Mouse (Mus musculus): ENCODE data around the gene Cpne9. TPM values are rescaled to one million over a fixed set of nuclear protein-coding genes. Genes with fewer than 3 reads are reported as not detected.

Gene Cpne9
- polyA plus RNA-seq, 1 experiment from 2014 or later: 5.5 TPM

DNA sequence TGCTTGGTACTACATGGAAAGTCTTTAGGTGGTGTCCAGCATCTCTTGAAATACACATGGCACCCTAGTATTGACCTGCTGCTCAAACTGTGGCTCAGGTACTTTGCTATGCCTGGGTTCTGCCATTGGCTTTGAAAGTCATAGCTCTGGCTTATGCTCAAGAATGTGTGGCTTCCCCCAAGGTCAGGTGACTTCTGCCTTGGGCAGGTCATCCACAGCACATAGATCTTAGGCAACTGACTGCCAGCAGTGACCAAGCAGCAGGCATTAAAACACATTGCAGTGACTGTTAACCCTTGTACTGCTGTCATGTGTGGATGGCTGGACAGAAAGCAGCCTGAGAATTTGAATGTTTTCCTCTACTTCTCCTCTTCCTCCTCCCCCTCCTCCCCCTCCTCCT is 27.2 kb upstream of the Cpne9 start:
- DNase-seq (no peak), ATAC-seq (ENCODE audit: low FRiP score, low TSS enrichment) (no peak)
- no peaks in the 10 kb centered on the region for H3K27me3 ChIP-seq (ENCODE audit: control insufficient read depth, insufficient read depth, low read length)
- no peaks in the 10 kb centered on the region for H3K9me3 ChIP-seq (ENCODE audit: control insufficient read depth, low read length)
- H3K4me3 ChIP-seq (replicated peaks; ENCODE audit: low read depth, low read length): no peak overlapping the region
- H3K4me2 ChIP-seq (ENCODE audit: low read length): no peak overlapping the region
- peaks cover 80% of the 10 kb centered on the region for H3K36me3 ChIP-seq (ENCODE audit: control insufficient read depth, insufficient read depth, low read length)
- no peak overlapping the region for H3K9ac ChIP-seq (replicated peaks; ENCODE audit: low read length)
- no peak overlapping the region for H3K27ac ChIP-seq (replicated peaks; ENCODE audit: low read depth, low read length)
- no peaks in the 10 kb centered on the region for H3K4me1 ChIP-seq (ENCODE audit: control insufficient read depth, insufficient read depth, low read length)

DNA sequence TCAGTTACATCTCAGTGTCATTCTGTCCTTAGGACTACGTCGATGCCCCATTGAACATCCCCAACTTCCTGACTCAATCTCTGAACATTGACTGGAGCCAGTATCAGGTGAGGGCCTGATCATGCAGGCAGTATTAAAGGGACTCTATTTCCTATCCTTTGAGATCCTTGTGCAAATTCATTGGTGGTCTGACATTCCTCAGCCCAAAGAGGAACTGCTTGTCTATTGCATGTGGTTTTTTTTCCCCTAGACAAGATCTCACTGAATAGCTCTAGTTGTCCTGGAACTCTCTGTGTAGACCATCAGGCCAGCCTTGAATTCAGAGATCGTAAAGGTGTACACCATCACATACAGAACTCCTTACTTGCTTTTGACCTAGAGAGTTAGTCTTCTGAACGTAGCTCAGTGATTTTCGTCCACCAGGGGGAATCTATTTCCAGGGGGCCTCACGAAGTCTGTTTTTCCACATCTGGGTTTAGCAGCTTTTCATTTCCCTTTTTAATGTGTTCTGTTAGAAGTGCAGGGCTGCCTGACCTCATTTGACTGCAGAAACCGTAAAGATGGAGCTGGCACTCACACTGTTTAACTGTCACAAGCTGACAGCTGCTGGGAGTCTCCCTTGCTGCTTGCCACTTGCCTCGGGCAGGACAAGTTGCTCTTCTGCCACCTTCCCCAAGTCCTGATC is 20.8 kb upstream of the Cpne9 start:
- DNase-seq: no peak
- Histone ChIP-seq H3K9ac (replicated peaks; ENCODE audit: low read length) (no peak overlapping the region), H3K4me2 (ENCODE audit: low read length) (no peak overlapping the region), H3K27ac (replicated peaks; ENCODE audit: low read depth, low read length) (no peak overlapping the region), H3K4me3 (replicated peaks; ENCODE audit: low read depth, low read length) (no peak overlapping the region), H3K27me3 (ENCODE audit: control insufficient read depth, insufficient read depth, low read length) (no peaks in the 10 kb centered on the region), H3K36me3 (ENCODE audit: control insufficient read depth, insufficient read depth, low read length) (peaks cover 90% of the 10 kb centered on the region), H3K9me3 (ENCODE audit: control insufficient read depth, low read length) (no peaks in the 10 kb centered on the region), H3K4me1 (ENCODE audit: control insufficient read depth, insufficient read depth, low read length) (no peaks in the 10 kb centered on the region)
- no peak for ATAC-seq (ENCODE audit: low FRiP score, low TSS enrichment)
- WGBS: 89% methylated on average over 8 of the region's 8 CpGs

DNA sequence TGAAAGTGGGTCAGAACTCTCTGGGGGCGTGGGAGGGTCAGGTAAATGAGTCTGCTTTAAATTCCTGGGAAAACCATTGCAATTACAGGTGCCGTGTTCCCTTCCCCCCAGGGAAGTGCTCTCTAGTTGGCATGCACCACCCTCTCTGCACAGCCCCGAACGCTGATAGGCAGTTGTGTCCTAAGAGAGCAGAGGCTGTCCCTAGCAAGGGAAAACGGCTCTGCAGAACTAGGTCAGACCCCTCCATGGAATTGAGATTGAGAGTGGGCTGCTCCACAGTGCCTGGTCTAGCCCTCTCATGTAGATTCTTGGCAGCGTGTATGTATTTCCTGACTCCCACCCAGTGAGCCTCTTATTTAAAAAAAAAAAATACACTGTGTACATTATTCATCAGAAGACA is 18.6 kb upstream of the Cpne9 start:
- WGBS: 89% methylated on average over 6 of the region's 6 CpGs
- peaks cover 91% of the 10 kb centered on the region for H3K36me3 ChIP-seq (ENCODE audit: control insufficient read depth, insufficient read depth, low read length)
- no peaks in the 10 kb centered on the region for H3K4me1 ChIP-seq (ENCODE audit: control insufficient read depth, insufficient read depth, low read length)
- no peak overlapping the region for H3K4me2 ChIP-seq (ENCODE audit: low read length)
- no peak overlapping the region for H3K4me3 ChIP-seq (replicated peaks; ENCODE audit: low read depth, low read length)
- H3K9me3 ChIP-seq (ENCODE audit: control insufficient read depth, low read length): no peaks in the 10 kb centered on the region
- no peaks in the 10 kb centered on the region for H3K27me3 ChIP-seq (ENCODE audit: control insufficient read depth, insufficient read depth, low read length)
- ATAC-seq (ENCODE audit: low FRiP score, low TSS enrichment): no peak; the same call in 1 of the 2 replicates
- no peak for DNase-seq
- no peak overlapping the region for H3K9ac ChIP-seq (replicated peaks; ENCODE audit: low read length)
- H3K27ac ChIP-seq (replicated peaks; ENCODE audit: low read depth, low read length): no peak overlapping the region

DNA sequence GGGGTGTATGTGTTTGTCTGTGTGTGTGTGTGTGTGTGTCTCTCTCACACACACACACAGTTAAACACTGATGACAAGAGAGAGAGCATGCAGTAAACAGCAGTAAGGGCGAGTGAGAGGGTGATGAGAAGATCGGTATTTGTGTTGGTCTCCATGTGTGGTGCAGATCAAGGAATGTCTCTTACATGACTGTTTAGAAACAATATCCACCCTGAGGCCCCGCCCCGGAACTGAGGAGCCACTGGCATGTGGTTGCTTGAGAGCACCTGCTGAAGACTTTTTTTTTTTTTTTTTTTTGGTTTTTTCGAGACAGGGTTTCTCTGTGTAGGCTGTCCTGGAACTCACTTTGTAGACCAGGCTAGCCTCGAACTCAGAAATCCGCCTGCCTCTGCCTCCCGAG is 17.7 kb upstream of the Cpne9 start:
- Histone ChIP-seq H3K9me3 (ENCODE audit: control insufficient read depth, low read length) (no peaks in the 10 kb centered on the region), H3K4me3 (replicated peaks; ENCODE audit: low read depth, low read length) (no peak overlapping the region), H3K4me1 (ENCODE audit: control insufficient read depth, insufficient read depth, low read length) (no peaks in the 10 kb centered on the region), H3K27ac (replicated peaks; ENCODE audit: low read depth, low read length) (no peak overlapping the region; the same call in 1 of the 2 replicates), H3K4me2 (ENCODE audit: low read length) (no peak overlapping the region), H3K9ac (replicated peaks; ENCODE audit: low read length) (no peak overlapping the region), H3K27me3 (ENCODE audit: control insufficient read depth, insufficient read depth, low read length) (no peaks in the 10 kb centered on the region), H3K36me3 (ENCODE audit: control insufficient read depth, insufficient read depth, low read length) (peaks cover 92% of the 10 kb centered on the region)
- DNase-seq (no peak), ATAC-seq (ENCODE audit: low FRiP score, low TSS enrichment) (no peak)
- WGBS: 94% methylated on average over 8 of the region's 8 CpGs

DNA sequence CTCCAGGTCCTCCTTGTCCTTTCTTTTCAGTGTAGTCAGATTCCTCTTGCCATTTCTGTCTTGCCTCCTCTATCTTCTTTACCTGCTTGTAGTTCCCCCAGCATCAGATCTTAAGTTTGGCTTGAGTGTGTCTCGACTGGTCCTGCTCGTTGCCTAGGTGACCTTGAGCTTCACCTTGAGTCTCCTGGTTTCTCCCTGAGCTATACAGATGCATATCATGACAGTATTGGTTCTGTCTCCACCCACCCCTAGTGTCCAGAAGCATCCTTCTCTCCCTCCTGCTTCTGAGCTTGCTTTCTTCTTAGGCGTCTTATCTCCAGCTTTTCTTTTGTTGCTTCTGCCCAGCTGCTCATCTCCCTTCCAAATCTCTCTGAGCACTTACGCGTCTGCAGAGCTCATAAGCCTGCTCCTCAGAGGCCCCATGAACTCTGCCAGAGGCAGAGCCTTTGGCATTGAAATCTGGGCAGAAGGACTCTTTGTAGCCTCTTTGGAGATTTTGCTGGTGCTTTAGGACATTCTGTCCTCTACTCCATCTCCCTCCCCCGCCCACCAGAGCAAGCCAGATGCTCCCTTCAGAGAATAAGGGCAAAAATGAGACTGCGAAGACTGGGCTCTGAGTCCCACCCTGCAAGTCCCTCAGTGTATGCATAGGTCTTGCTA is 15.0 kb upstream of the Cpne9 start:
- H3K9ac ChIP-seq (replicated peaks; ENCODE audit: low read length): no peak overlapping the region
- WGBS: 89% methylated on average over 7 of the region's 7 CpGs
- peaks cover 94% of the 10 kb centered on the region for H3K36me3 ChIP-seq (ENCODE audit: control insufficient read depth, insufficient read depth, low read length)
- H3K4me2 ChIP-seq (ENCODE audit: low read length): no peak overlapping the region
- ATAC-seq (ENCODE audit: low FRiP score, low TSS enrichment) (no peak), DNase-seq (no peak)
- H3K4me1 ChIP-seq (ENCODE audit: control insufficient read depth, insufficient read depth, low read length): no peaks in the 10 kb centered on the region
- no peak overlapping the region for H3K27ac ChIP-seq (replicated peaks; ENCODE audit: low read depth, low read length)
- H3K4me3 ChIP-seq (replicated peaks; ENCODE audit: low read depth, low read length): no peak overlapping the region
- H3K27me3 ChIP-seq (ENCODE audit: control insufficient read depth, insufficient read depth, low read length): no peaks in the 10 kb centered on the region
- no peaks in the 10 kb centered on the region for H3K9me3 ChIP-seq (ENCODE audit: control insufficient read depth, low read length)

DNA sequence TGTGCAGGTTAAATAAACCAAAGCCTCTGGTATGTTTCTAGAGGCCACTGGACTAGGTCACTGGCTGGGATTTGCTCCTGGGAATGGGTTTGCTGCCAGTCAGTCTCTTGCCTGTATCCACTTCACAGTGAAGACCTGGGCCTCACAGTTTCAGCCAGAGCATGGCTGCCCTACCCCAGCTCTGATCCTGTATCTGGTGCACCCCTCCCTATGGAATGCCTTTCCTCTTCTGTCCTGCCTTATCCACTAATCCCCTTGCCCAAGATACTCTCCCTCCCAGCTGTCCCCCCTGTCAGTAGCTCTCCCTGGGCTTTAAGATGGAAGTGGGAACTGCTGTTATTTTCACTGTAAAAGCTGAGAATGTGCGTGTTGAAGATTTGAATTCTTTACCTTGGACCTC is 14.1 kb upstream of the Cpne9 start:
- DNase-seq (no peak), ATAC-seq (ENCODE audit: low FRiP score, low TSS enrichment) (no peak)
- H3K36me3 ChIP-seq (ENCODE audit: control insufficient read depth, insufficient read depth, low read length): peaks cover 95% of the 10 kb centered on the region
- H3K4me2 ChIP-seq (ENCODE audit: low read length): no peak overlapping the region
- WGBS: 86% methylated on average over 1 of the region's 1 CpGs
- no peaks in the 10 kb centered on the region for H3K4me1 ChIP-seq (ENCODE audit: control insufficient read depth, insufficient read depth, low read length)
- H3K27me3 ChIP-seq (ENCODE audit: control insufficient read depth, insufficient read depth, low read length): no peaks in the 10 kb centered on the region
- H3K9me3 ChIP-seq (ENCODE audit: control insufficient read depth, low read length): no peaks in the 10 kb centered on the region
- no peak overlapping the region for H3K9ac ChIP-seq (replicated peaks; ENCODE audit: low read length)
- no peak overlapping the region for H3K27ac ChIP-seq (replicated peaks; ENCODE audit: low read depth, low read length)
- H3K4me3 ChIP-seq (replicated peaks; ENCODE audit: low read depth, low read length): no peak overlapping the region

DNA sequence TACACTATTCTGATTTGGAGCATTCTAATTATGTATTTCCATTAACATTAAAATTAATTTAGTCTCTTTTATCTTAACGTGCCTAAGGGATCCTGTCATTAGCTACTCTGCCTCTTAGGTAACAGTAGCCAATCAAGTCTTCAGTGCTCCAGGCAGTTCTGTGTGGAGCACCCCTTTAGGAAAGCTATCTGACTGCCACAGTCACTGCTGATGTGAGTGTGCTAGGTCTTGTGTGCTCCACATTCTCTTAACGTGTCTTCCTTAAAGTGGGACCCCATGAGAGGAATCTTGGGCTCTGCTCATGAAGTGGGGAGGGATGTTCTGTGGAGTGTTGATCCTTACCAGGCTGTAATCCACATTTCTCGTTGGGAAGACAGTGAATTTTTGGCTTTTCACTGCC is 9.7 kb upstream of the Cpne9 start:
- WGBS: 83% methylated on average over 3 of the region's 3 CpGs

DNA sequence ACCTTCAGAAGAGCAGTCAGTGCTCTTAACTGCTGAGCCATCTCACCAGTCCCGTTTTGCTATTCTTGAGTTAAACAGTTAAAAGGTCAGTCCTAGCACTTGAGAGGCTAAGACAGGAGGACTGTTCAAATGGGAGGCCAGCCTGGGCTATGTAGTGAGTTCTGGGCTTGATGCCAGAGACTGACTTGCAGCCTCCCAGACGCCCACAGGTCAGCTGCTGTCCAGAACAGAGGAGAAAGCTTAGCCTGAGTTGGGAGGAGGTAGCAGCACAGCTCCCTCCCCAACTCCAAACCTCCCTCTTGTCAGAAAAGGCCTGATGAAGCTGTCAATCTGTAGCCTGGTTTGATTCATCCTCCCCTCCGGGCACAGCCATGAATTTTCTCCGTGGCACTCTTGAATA is 5.3 kb upstream of the Cpne9 start:
- 63% methylated on average over 4 of the region's 4 CpGs for WGBS
- no peak overlapping the region for H3K27ac ChIP-seq (replicated peaks; ENCODE audit: low read depth, low read length)
- DNase-seq: no peak
- H3K9ac ChIP-seq (replicated peaks; ENCODE audit: low read length): no peak overlapping the region
- H3K27me3 ChIP-seq (ENCODE audit: control insufficient read depth, insufficient read depth, low read length): peaks cover 4% of the 10 kb centered on the region; the same call in 1 of the 2 replicates
- no peak overlapping the region for H3K4me2 ChIP-seq (ENCODE audit: low read length)
- no peak overlapping the region for H3K4me3 ChIP-seq (replicated peaks; ENCODE audit: low read depth, low read length)
- ATAC-seq (ENCODE audit: low FRiP score, low TSS enrichment): no peak
- H3K9me3 ChIP-seq (ENCODE audit: control insufficient read depth, low read length): no peaks in the 10 kb centered on the region
- no peaks in the 10 kb centered on the region for H3K4me1 ChIP-seq (ENCODE audit: control insufficient read depth, insufficient read depth, low read length)
- H3K36me3 ChIP-seq (ENCODE audit: control insufficient read depth, insufficient read depth, low read length): peaks cover 68% of the 10 kb centered on the region

More for the DNA sequence above, 9.7 kb upstream of the Cpne9 start:
- no peak for ATAC-seq (ENCODE audit: low FRiP score, low TSS enrichment)
- Histone ChIP-seq H3K36me3 (ENCODE audit: control insufficient read depth, insufficient read depth, low read length) (peaks cover 87% of the 10 kb centered on the region), H3K27me3 (ENCODE audit: control insufficient read depth, insufficient read depth, low read length) (no peaks in the 10 kb centered on the region), H3K27ac (replicated peaks; ENCODE audit: low read depth, low read length) (no peak overlapping the region), H3K4me1 (ENCODE audit: control insufficient read depth, insufficient read depth, low read length) (no peaks in the 10 kb centered on the region), H3K9ac (replicated peaks; ENCODE audit: low read length) (no peak overlapping the region), H3K4me2 (ENCODE audit: low read length) (no peak overlapping the region), H3K9me3 (ENCODE audit: control insufficient read depth, low read length) (no peaks in the 10 kb centered on the region), H3K4me3 (replicated peaks; ENCODE audit: low read depth, low read length) (no peak overlapping the region)
- DNase-seq: no peak

DNA sequence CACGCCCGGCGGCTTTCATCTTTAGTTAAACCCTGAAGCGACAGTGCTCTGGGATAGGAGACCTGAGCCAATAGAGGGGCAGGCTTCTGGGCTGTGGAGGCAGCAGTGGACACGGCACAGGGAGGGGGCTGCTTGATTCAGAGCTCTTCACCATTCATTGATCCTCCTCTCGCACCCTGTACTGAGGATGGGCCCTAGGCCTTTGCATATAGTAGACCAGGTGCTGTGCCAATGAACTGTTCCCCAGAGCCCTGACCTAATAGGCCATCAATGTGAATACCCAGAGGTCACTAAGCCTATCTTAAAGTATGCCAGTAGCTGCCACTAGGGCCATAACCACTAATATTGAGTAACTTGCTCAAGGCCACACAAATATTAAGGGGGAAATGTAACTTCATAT is 431 bp upstream of the Cpne9 start:
- peaks cover 31% of the 10 kb centered on the region for H3K27me3 ChIP-seq (ENCODE audit: control insufficient read depth, insufficient read depth, low read length)
- H3K27ac ChIP-seq (replicated peaks; ENCODE audit: low read depth, low read length): no peak overlapping the region
- 60% methylated on average over 6 of the region's 6 CpGs for WGBS
- no peak overlapping the region for H3K4me3 ChIP-seq (replicated peaks; ENCODE audit: low read depth, low read length)
- no peaks in the 10 kb centered on the region for H3K9me3 ChIP-seq (ENCODE audit: control insufficient read depth, low read length)
- H3K4me1 ChIP-seq (ENCODE audit: control insufficient read depth, insufficient read depth, low read length): peaks cover 10% of the 10 kb centered on the region; the same call in 1 of the 2 replicates
- no peak for DNase-seq
- peak overlapping the region; percentile 61 for H3K4me2 ChIP-seq (ENCODE audit: low read length)
- no peak for ATAC-seq (ENCODE audit: low FRiP score, low TSS enrichment)
- H3K36me3 ChIP-seq (ENCODE audit: control insufficient read depth, insufficient read depth, low read length): peaks cover 28% of the 10 kb centered on the region; the same call in 1 of the 2 replicates
- no peak overlapping the region for H3K9ac ChIP-seq (replicated peaks; ENCODE audit: low read length)

Measured in midbrain, embryonic 14.5 days (tissue).